Comparison of ENCODE assay signal across 8 mouse cellular contexts in the genomic region with DNA sequence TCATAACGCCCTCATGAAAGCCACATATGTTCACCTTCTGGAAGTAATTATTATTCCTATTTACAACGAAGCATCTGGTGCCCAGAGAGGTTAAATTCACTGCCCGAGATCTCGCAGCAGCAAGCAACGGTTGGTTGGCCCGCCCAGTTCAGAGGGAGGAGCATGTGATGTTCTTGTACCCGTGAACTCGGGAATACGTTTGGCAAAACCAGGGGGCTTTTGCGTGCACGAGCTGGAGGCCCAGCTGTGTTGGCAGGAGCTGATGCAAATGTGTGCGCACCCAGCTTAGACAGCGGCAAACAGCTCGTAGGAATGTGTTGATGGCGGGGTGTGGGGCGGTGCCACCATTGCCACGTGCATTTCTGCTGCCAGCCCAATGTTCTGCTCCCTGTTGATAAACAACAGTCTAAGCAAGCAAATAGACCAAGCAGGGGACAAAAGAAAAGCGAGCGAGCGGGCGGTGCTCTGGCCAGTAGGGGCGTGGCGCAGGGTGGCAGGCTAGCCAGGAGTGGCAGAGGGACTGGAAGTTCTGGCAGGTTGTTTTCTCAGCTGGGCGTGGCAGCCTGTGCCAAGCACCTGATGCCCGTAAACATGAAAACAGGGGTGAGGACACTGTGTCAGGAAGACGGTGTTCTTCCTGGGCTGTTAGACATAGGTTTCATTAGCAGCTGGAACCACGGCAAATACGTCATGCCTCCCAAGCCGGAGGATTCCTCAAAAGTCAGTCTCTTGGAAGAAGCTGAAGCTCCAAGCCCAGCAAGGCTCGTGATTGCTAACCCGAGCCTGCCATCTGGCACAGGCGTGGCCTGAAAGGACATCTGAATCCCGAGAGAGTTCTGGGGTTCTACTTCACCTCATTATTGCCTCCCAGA. TPM values are rescaled to one million over a fixed set of nuclear protein-coding genes. Genes with fewer than 3 reads are reported as not detected.
DNase-seq lines count a peak whose midpoint lies in the region; ATAC-seq and TF ChIP-seq lines count a peak whose summit lies in the region.

No protein-coding gene starts in this region.

- no peaks in the 10 kb centered on the region for H3K36me3 ChIP-seq in embryonic facial prominence, embryonic 10.5 days (replicated peaks)
- H3K36me3 ChIP-seq in kidney, adult 2 months (ENCODE audit: control insufficient read depth, insufficient read depth, low read length), result no peaks in the 10 kb centered on the region
- H3K36me3 ChIP-seq in liver, adult 2 months (ENCODE audit: control insufficient read depth, insufficient read depth, low read length), result no peaks in the 10 kb centered on the region
- no peaks in the 10 kb centered on the region for H3K36me3 ChIP-seq in midbrain, postnatal 0 days (ENCODE audit: insufficient read depth, low read length)

- peak overlapping the region; percentile 75 for H3K4me2 ChIP-seq in midbrain, postnatal 0 days (ENCODE audit: low read depth, low read length, poor library complexity, severe bottlenecking)

- H3K4me3 ChIP-seq in embryonic facial prominence, embryonic 10.5 days, result peak overlapping the region; percentile 53
- peak overlapping the region; percentile 50 for H3K4me3 ChIP-seq in kidney, adult 2 months (ENCODE audit: insufficient read depth, low read depth, low read length)
- peak overlapping the region; percentile 58 for H3K4me3 ChIP-seq in liver, adult 2 months (ENCODE audit: insufficient read depth, low read depth, low read length)
- H3K4me3 ChIP-seq in midbrain, postnatal 0 days (ENCODE audit: low read depth, low read length), result peak overlapping the region; percentile 35

- DNase-seq in A20 (ENCODE audit: low read depth, low spot score), result peak; percentile 87
- peak; percentile 86 for DNase-seq in adrenal gland, adult 2 months
- DNase-seq in embryonic facial prominence, embryonic 10.5 days (ENCODE audit: low spot score), result peak; percentile 87
- DNase-seq in heart, adult 9 months (ENCODE audit: low spot score in 2 of 2), result peak; percentile 64 to 72
- DNase-seq in kidney, adult 2 months, result peak; percentile 89
- DNase-seq in liver, adult 2 months (ENCODE audit: extremely low read depth, low read depth, low spot score), result peak; percentile 82
- peak; percentile 77 for DNase-seq in midbrain, postnatal 0 days (ENCODE audit: low spot score)
- peak; percentile 82 for DNase-seq in testis, postnatal 10 days (ENCODE audit: low spot score)

- peak; percentile 36; the same call in 1 of the 2 replicates for TF ChIP-seq CTCF in kidney, adult 2 months (conservative IDR thresholded peaks at IDR 0.05; ENCODE audit: insufficient read depth, insufficient read length, low read depth, low read length)
- peak; percentile 30; the same call in 1 of the 2 replicates for TF ChIP-seq CTCF in liver, adult 2 months (IDR thresholded peaks at IDR 0.05; ENCODE audit: low read depth, low read length)
- TF ChIP-seq CTCF in midbrain, postnatal 0 days (IDR thresholded peaks at IDR 0.05), result peak; percentile 47

- peak; percentile 27 for TF ChIP-seq POLR2A in kidney, adult 2 months (IDR thresholded peaks at IDR 0.05; ENCODE audit: low read depth, low read length)
- TF ChIP-seq POLR2A in liver, adult 2 months (IDR thresholded peaks at IDR 0.05; ENCODE audit: extremely low read depth, insufficient read depth, low read length), result no peak

- H3K9ac ChIP-seq in liver, adult 2 months (ENCODE audit: low read depth, low read length), result peak overlapping the region; percentile 56
- peak overlapping the region; percentile 51 for H3K9ac ChIP-seq in midbrain, postnatal 0 days (replicated peaks; ENCODE audit: low read length, poor library complexity, severe bottlenecking)

- no peaks in the 10 kb centered on the region for H3K79me2 ChIP-seq in liver, adult 2 months (ENCODE audit: control insufficient read depth, insufficient read depth, low read length)

- peaks cover 56% of the 10 kb centered on the region for H3K4me1 ChIP-seq in embryonic facial prominence, embryonic 10.5 days
- H3K4me1 ChIP-seq in kidney, adult 2 months (ENCODE audit: control insufficient read depth, insufficient read depth, low read length), result peaks cover 17% of the 10 kb centered on the region
- H3K4me1 ChIP-seq in liver, adult 2 months (ENCODE audit: control insufficient read depth, insufficient read depth, low read length), result peaks cover 2% of the 10 kb centered on the region; the same call in 1 of the 2 replicates
- H3K4me1 ChIP-seq in midbrain, postnatal 0 days (ENCODE audit: insufficient read depth, low read length), result peaks cover 16% of the 10 kb centered on the region; the same call in 1 of the 2 replicates

- H3K27me3 ChIP-seq in embryonic facial prominence, embryonic 10.5 days (replicated peaks; ENCODE audit: low read depth, poor library complexity, severe bottlenecking), result no peaks in the 10 kb centered on the region
- no peaks in the 10 kb centered on the region for H3K27me3 ChIP-seq in kidney, adult 2 months (replicated peaks; ENCODE audit: control insufficient read depth, insufficient read depth, low read length)
- no peaks in the 10 kb centered on the region for H3K27me3 ChIP-seq in liver, adult 2 months (ENCODE audit: control insufficient read depth, insufficient read depth, low read length)
- H3K27me3 ChIP-seq in midbrain, postnatal 0 days (ENCODE audit: insufficient read depth, low read length), result no peaks in the 10 kb centered on the region

- H3K27ac ChIP-seq in embryonic facial prominence, embryonic 10.5 days (replicated peaks), result peak overlapping the region; percentile 87
- peak overlapping the region; percentile 77 for H3K27ac ChIP-seq in kidney, adult 2 months (ENCODE audit: insufficient read depth, low read depth, low read length)
- 0 out of 2 replicates have a peak overlapping the region, but pooled peaks have one; percentile 13 for H3K27ac ChIP-seq in liver, adult 2 months (replicated peaks; ENCODE audit: insufficient read depth, low read depth, low read length)
- H3K27ac ChIP-seq in midbrain, postnatal 0 days (ENCODE audit: low read depth, low read length), result peak overlapping the region; percentile 73

- ATAC-seq in midbrain, postnatal 0 days (ENCODE audit: low FRiP score), result peak; percentile 69

- H3K9me3 ChIP-seq in embryonic facial prominence, embryonic 10.5 days, result no peaks in the 10 kb centered on the region
- no peaks in the 10 kb centered on the region for H3K9me3 ChIP-seq in midbrain, postnatal 0 days (ENCODE audit: low read length)

- 5% methylated on average over 33 of the region's 33 CpGs for WGBS in embryonic facial prominence, embryonic 10.5 days
- WGBS in kidney, adult 2 months, result 5% methylated on average over 33 of the region's 33 CpGs
- WGBS in liver, adult 2 months, result 9% methylated on average over 33 of the region's 33 CpGs
- WGBS in midbrain, postnatal 0 days, result 2% methylated on average over 33 of the region's 33 CpGs

RNA-seq across cellular contexts. Expression of gene Ddit4, which starts 30.6 kb away (rescaled TPM):
- 10 to 100 TPM; 53.1 to 56.1 TPM for total RNA-seq in adrenal gland, adult 2 months (2021)
- polyA plus RNA-seq in adrenal gland, adult 2 months (2012; rRNA removed), result 151 and 157 TPM in 2 replicates
- polyA plus RNA-seq in embryonic facial prominence, embryonic 10.5 days (2016; fragmentation: Nextera tagmentation; extraction: Ambion mirVana), result 35.9 and 42.0 TPM in 2 replicates
- polyA plus RNA-seq in kidney, adult 2 months (2012; rRNA removed), result 21.1 and 21.6 TPM in 2 replicates
- total RNA-seq in liver, adult 2 months (2014; rRNA removed), result 5.2 and 8.8 TPM in 2 replicates
- 13.6 and 16.4 TPM in 2 replicates for polyA plus RNA-seq in liver, adult 2 months (2012; rRNA removed)
- total RNA-seq in midbrain, postnatal 0 days (2014; rRNA removed), result 56.6 and 57.5 TPM in 2 replicates
- polyA plus RNA-seq in midbrain, postnatal 0 days (2015; fragmentation: Nextera tagmentation; extraction: Ambion mirVana), result 43.4 and 43.6 TPM in 2 replicates

RNA-seq across cellular contexts. Expression of gene Dnajb12, which starts 41.7 kb away (rescaled TPM):
- total RNA-seq in adrenal gland, adult 2 months (2021), result 10 to 100 TPM; 56.0 to 63.9 TPM
- 48.8 and 67.3 TPM in 2 replicates for polyA plus RNA-seq in adrenal gland, adult 2 months (2012; rRNA removed)
- polyA plus RNA-seq in embryonic facial prominence, embryonic 10.5 days (2016; fragmentation: Nextera tagmentation; extraction: Ambion mirVana), result 27.0 TPM in 2 replicates
- polyA plus RNA-seq in kidney, adult 2 months (2012; rRNA removed), result 85.8 and 87.3 TPM in 2 replicates
- total RNA-seq in liver, adult 2 months (2014; rRNA removed), result 22.4 and 27.7 TPM in 2 replicates
- polyA plus RNA-seq in liver, adult 2 months (2012; rRNA removed), result 47.0 and 56.9 TPM in 2 replicates
- 47.9 and 51.6 TPM in 2 replicates for total RNA-seq in midbrain, postnatal 0 days (2014; rRNA removed)
- polyA plus RNA-seq in midbrain, postnatal 0 days (2015; fragmentation: Nextera tagmentation; extraction: Ambion mirVana), result 25.7 and 26.3 TPM in 2 replicates

Comparison
In these comparisons a context has a peak if more than half of its experiments do, and no peak if none do; other contexts are left out.
1. Peak in every context shown above with its lines: DNase-seq, ATAC-seq, H3K4me3 ChIP-seq and H3K27ac ChIP-seq.
2. H3K27ac ChIP-seq: peak in every context shown above with its lines; median percentile 87 in embryonic facial prominence, embryonic 10.5 days; 77 in kidney, adult 2 months; 73 in midbrain, postnatal 0 days; 13 in liver, adult 2 months.